18 mouse cellular contexts compared by ENCODE assay signal in the genomic region with DNA sequence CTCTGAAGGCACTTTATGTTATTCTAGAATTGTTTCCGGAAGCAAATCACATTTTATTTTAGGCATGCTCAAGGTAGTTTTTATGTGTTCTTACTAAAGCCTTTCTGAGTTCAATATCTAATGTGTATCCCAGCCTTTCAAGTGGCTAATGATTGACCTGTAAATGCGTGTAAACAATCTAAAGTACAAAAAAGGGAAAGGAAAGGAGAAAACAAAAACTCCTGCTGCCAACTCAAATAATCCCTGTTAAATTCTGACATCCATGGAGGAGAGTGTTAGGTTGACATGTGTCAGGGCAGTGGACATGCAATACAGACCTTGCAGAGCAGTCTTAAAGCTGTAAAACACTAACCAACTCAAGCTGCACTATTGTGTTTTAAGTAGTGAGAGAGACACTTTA.
"Had no signal": no experiment of that assay in that cellular context is flagged by ENCODE, and none has a peak within 500 bp of the region (broad histone marks: within the 10 kb centered on the region; RNA-seq: fewer than 3 reads in every experiment).

No protein-coding gene starts in this region.

- H3K9me3 ChIP-seq: midbrain, embryonic 10.5 days; midbrain, embryonic 12.5 days; neural tube, embryonic 13.5 days; neural tube, embryonic 15.5 days had no signal

- ATAC-seq: midbrain, embryonic 16.5 days had no signal

- H3K4me2 ChIP-seq: lung, embryonic 14.5 days; midbrain, embryonic 12.5 days; neural tube, embryonic 13.5 days; neural tube, embryonic 15.5 days had no signal

- H3K27me3 ChIP-seq: midbrain, embryonic 12.5 days; neural tube, embryonic 13.5 days; neural tube, embryonic 15.5 days had no signal

- H3K4me1 ChIP-seq: midbrain, embryonic 12.5 days; neural tube, embryonic 13.5 days; neural tube, embryonic 15.5 days had no signal

- H3K27ac ChIP-seq: midbrain, embryonic 10.5 days; midbrain, embryonic 12.5 days; neural tube, embryonic 13.5 days; neural tube, embryonic 15.5 days had no signal

- H3K9ac ChIP-seq: lung, embryonic 14.5 days; midbrain, embryonic 12.5 days; neural tube, embryonic 13.5 days; neural tube, embryonic 15.5 days had no signal

- H3K4me3 ChIP-seq: midbrain, embryonic 10.5 days; midbrain, embryonic 12.5 days; myocyte; neural tube, embryonic 13.5 days; neural tube, embryonic 15.5 days had no signal

- DNase-seq: lung, embryonic 14.5 days; lung, postnatal 10 days; lung, postnatal 4 days; midbrain, embryonic 14.5 days; retina, postnatal 1 day; right cerebral cortex, adult 18-20 months; right cerebral cortex, postnatal 25 days; right cerebral cortex, postnatal 4 days; spleen, adult 18-20 months; thymus, adult 18-20 months; thymus, postnatal 14 days; thymus, postnatal 36 days had no signal
